Mouse (Mus musculus): ENCODE results near the gene Atxn2. TPM values are rescaled to one million over a fixed set of nuclear protein-coding genes. Genes with fewer than 3 reads are reported as not detected.

Atxn2 gene
- polyA plus RNA-seq (2014; fragmentation: Illumina TruSeq; extraction: RNeasy Lipid Tissue Mini Kit (QIAGEN cat#74804); ENCODE audit: low replicate concordance) = 160 TPM

DNA sequence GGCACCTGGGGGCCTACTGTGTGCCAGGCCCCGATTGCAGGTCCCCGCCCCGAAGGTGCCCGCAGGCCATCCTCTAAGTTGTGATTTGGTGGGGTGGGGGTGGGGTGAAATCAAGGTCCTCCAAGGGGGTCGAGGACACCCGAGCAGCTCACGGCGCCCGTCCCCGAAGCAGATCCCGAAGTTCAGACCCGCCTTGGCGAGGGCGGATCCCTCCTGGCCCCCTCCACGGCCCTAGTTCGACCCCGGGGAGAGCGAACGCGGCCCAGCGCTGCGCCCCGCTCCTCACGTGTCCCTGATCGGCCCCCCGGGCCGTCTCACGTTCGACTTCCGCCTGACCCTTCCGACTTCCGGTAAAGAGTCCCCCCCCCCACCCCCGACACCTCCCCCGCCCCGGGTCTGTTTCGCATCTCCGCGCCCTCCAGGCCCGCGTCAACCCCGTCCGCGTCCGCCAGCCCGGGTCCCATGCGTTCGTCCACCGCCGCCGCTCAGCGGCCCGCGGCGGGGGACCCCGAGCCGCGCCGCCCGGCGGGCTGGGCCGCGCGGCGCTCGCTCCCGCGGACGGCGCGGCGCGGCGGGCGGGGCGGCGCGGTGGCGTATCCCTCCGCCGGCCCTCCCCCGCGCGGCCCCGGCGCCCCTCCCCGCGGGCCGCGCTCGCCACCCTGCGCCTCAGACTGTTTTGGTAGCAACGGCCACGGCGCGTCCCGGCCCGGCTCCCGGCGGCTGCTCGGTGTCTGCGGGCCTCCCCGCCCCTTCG is at the start of gene Atxn2:
Gene Atxn2 (plus strand): TSS at position 164 of the 754 bp plus-strand sequence.

GRCm38 (mm10) chr5:121837441-121838340 is 126.6 kb downstream of the Atxn2 start, which contains the start of gene Sh2b3:
Sh2b3 (minus strand) TSS chr5:121837646.

GRCm38 (mm10) chr5:121848743-121849142 is 137.6 kb downstream of the Atxn2 start, which contains the start of gene Pheta1:
Pheta1 (plus strand) TSS chr5:121848984.

Other genes starting within 250 kb of the Atxn2 start
- gene Adam1b, start 207.9 kb upstream of the Atxn2 start, polyA plus RNA-seq (2014; fragmentation: Illumina TruSeq; extraction: RNeasy Lipid Tissue Mini Kit (QIAGEN cat#74804); ENCODE audit: low replicate concordance) = not detected
- 6.6 TPM for gene Adam1a, start 165.9 kb upstream of the Atxn2 start, polyA plus RNA-seq (2014; fragmentation: Illumina TruSeq; extraction: RNeasy Lipid Tissue Mini Kit (QIAGEN cat#74804); ENCODE audit: low replicate concordance)
- not detected for gene Gm42878, start 165.9 kb upstream of the Atxn2 start, polyA plus RNA-seq (2014; fragmentation: Illumina TruSeq; extraction: RNeasy Lipid Tissue Mini Kit (QIAGEN cat#74804); ENCODE audit: low replicate concordance)
- 93.5 TPM for gene Mapkapk5, start 165.4 kb upstream of the Atxn2 start, polyA plus RNA-seq (2014; fragmentation: Illumina TruSeq; extraction: RNeasy Lipid Tissue Mini Kit (QIAGEN cat#74804); ENCODE audit: low replicate concordance)
- gene Aldh2, start 117.5 kb upstream of the Atxn2 start, polyA plus RNA-seq (2014; fragmentation: Illumina TruSeq; extraction: RNeasy Lipid Tissue Mini Kit (QIAGEN cat#74804); ENCODE audit: low replicate concordance) = 3.2 TPM
- gene Acad12, start 92.4 kb upstream of the Atxn2 start, polyA plus RNA-seq (2014; fragmentation: Illumina TruSeq; extraction: RNeasy Lipid Tissue Mini Kit (QIAGEN cat#74804); ENCODE audit: low replicate concordance) = 4.4 TPM
- gene Acad10, start 50.8 kb upstream of the Atxn2 start, polyA plus RNA-seq (2014; fragmentation: Illumina TruSeq; extraction: RNeasy Lipid Tissue Mini Kit (QIAGEN cat#74804); ENCODE audit: low replicate concordance) = 0.74 TPM
- gene Brap, start 50.8 kb upstream of the Atxn2 start, polyA plus RNA-seq (2014; fragmentation: Illumina TruSeq; extraction: RNeasy Lipid Tissue Mini Kit (QIAGEN cat#74804); ENCODE audit: low replicate concordance) = 20.0 TPM
- gene Sh2b3, start 126.3 kb downstream of the Atxn2 start, polyA plus RNA-seq (2014; fragmentation: Illumina TruSeq; extraction: RNeasy Lipid Tissue Mini Kit (QIAGEN cat#74804); ENCODE audit: low replicate concordance) = 13.2 TPM
- gene Pheta1, start 137.6 kb downstream of the Atxn2 start, polyA plus RNA-seq (2014; fragmentation: Illumina TruSeq; extraction: RNeasy Lipid Tissue Mini Kit (QIAGEN cat#74804); ENCODE audit: low replicate concordance) = 0.59 TPM

Data from small intestine, adult 10 weeks (tissue).